In genomic region chr14:52083083-52083482, GRCm38 (mm10) we compare ENCODE assay signal across 31 mouse cellular contexts. TPM values are rescaled to one million over a fixed set of nuclear protein-coding genes. Genes with fewer than 3 reads are reported as not detected.
DNase-seq lines count a peak whose midpoint lies in the region; ATAC-seq and TF ChIP-seq lines count a peak whose summit lies in the region.
"Had no signal": no experiment of that assay in that cellular context is flagged by ENCODE, and none has a peak within 500 bp of the region (broad histone marks: within the 10 kb centered on the region; RNA-seq: fewer than 3 reads in every experiment).

No protein-coding gene starts in this region.

- no peaks in the 10 kb centered on the region for H3K27me3 ChIP-seq in MEL (ENCODE audit: control insufficient read depth in 1 of 2, insufficient read depth in 2 of 2, low read length in 2 of 2)
- H3K27me3 ChIP-seq in splenic B cell, adult 2 months (ENCODE audit: control insufficient read depth, insufficient read depth, low read length, poor library complexity, severe bottlenecking) = no peaks in the 10 kb centered on the region
- no peaks in the 10 kb centered on the region for H3K27me3 ChIP-seq in midbrain, embryonic 15.5 days (replicated peaks)
- H3K27me3 ChIP-seq: forebrain, embryonic 13.5 days; hindbrain, embryonic 12.5 days; hindbrain, embryonic 15.5 days had no signal

- DNase-seq in MEL (ENCODE audit: low read depth, low spot score) = no peak
- peak; percentile 31 for DNase-seq in splenic B cell, adult 2 months (ENCODE audit: low read depth, low spot score)
- DNase-seq in yolk sac, embryonic 10.5 days (ENCODE audit: low spot score) = no peak
- no peak for DNase-seq in natural killer cell, adult 2 months (ENCODE audit: low spot score in 2 of 2)
- DNase-seq: adrenal gland, adult 8-10 months; adrenal gland, postnatal 25 days; cerebellum, adult 11-12 months; cerebellum, adult 8-10 months; cerebellum, postnatal 10 days; cerebellum, postnatal 36 days; gastrocnemius, postnatal 10 days; gastrocnemius, postnatal 36 days; heart, adult 11 months had no signal

- no peak overlapping the region for H3K4me3 ChIP-seq in MEL (ENCODE audit: control insufficient read depth in 1 of 2, insufficient read depth in 1 of 2, low read depth in 2 of 2, low read length in 2 of 2)
- no peak overlapping the region for H3K4me3 ChIP-seq in midbrain, embryonic 15.5 days
- H3K4me3 ChIP-seq: forebrain, embryonic 10.5 days; forebrain, embryonic 13.5 days; hindbrain, embryonic 12.5 days; hindbrain, embryonic 15.5 days had no signal

- no peak for TF ChIP-seq POLR2A in MEL (IDR thresholded peaks at IDR 0.05; ENCODE audit: control insufficient read depth in 1 of 2, insufficient read depth in 1 of 2, low read depth in 1 of 2, low read length in 2 of 2, poor library complexity in 1 of 2)

- TF ChIP-seq EP300 in MEL (IDR thresholded peaks at IDR 0.05; ENCODE audit: low read depth in 1 of 2, low read length in 2 of 2) = no peak

- no peak overlapping the region for H3K9ac ChIP-seq in MEL (ENCODE audit: control insufficient read depth, low read depth, low read length, poor library complexity, severe bottlenecking)
- no peak overlapping the region for H3K9ac ChIP-seq in midbrain, embryonic 15.5 days
- H3K9ac ChIP-seq: forebrain, embryonic 13.5 days; hindbrain, embryonic 12.5 days; hindbrain, embryonic 15.5 days had no signal

- no peak for TF ChIP-seq RAD21 in MEL (IDR thresholded peaks at IDR 0.05; ENCODE audit: low read depth, low read length)

- peaks cover 6% of the 10 kb centered on the region; the same call in 1 of the 2 replicates for H3K79me2 ChIP-seq in MEL (ENCODE audit: control insufficient read depth, insufficient read depth, low read length, poor library complexity)

- TF ChIP-seq CTCF in MEL (IDR thresholded peaks at IDR 0.05 in 2 of 3, conservative IDR thresholded peaks at IDR 0.05 in 1 of 3; ENCODE audit: control insufficient read depth in 1 of 3, insufficient read depth in 1 of 3, low read depth in 2 of 3, low read length in 3 of 3, poor library complexity in 1 of 3, severe bottlenecking in 1 of 3) = no peak

- H3K36me3 ChIP-seq in MEL (ENCODE audit: control insufficient read depth in 1 of 2, insufficient read depth in 2 of 2, low read length in 2 of 2) = peaks cover 36 to 73% of the 10 kb centered on the region in 2 experiments
- peaks cover 10% of the 10 kb centered on the region; the same call in 1 of the 2 replicates for H3K36me3 ChIP-seq in splenic B cell, adult 2 months (ENCODE audit: control insufficient read depth, insufficient read depth, low read length, poor library complexity, severe bottlenecking)
- H3K36me3 ChIP-seq in midbrain, embryonic 15.5 days (replicated peaks) = peaks cover 33% of the 10 kb centered on the region

- H3K4me1 ChIP-seq in MEL (ENCODE audit: control insufficient read depth in 1 of 2, insufficient read depth in 2 of 2, low read length in 2 of 2) = peaks cover 0 to 4% of the 10 kb centered on the region in 2 experiments; a peak in 2 of 4 replicates
- H3K4me1 ChIP-seq in midbrain, embryonic 15.5 days = no peaks in the 10 kb centered on the region
- H3K4me1 ChIP-seq: forebrain, embryonic 10.5 days; forebrain, embryonic 13.5 days; hindbrain, embryonic 12.5 days; hindbrain, embryonic 15.5 days had no signal

- no peak overlapping the region for H3K27ac ChIP-seq in MEL (ENCODE audit: control insufficient read depth, low read depth, low read length)
- H3K27ac ChIP-seq in midbrain, embryonic 15.5 days = no peak overlapping the region
- H3K27ac ChIP-seq: forebrain, embryonic 10.5 days; forebrain, embryonic 13.5 days; hindbrain, embryonic 12.5 days; hindbrain, embryonic 15.5 days had no signal

- H3K4me2 ChIP-seq in midbrain, embryonic 15.5 days = no peak overlapping the region
- H3K4me2 ChIP-seq: forebrain, embryonic 13.5 days; heart, embryonic 11.5 days; hindbrain, embryonic 12.5 days; hindbrain, embryonic 15.5 days had no signal

- H3K9me3 ChIP-seq in MEL (replicated peaks; ENCODE audit: insufficient read depth, low read length) = no peaks in the 10 kb centered on the region
- no peaks in the 10 kb centered on the region for H3K9me3 ChIP-seq in midbrain, embryonic 15.5 days
- H3K9me3 ChIP-seq: forebrain, embryonic 10.5 days; forebrain, embryonic 13.5 days; G1E; hindbrain, embryonic 12.5 days; hindbrain, embryonic 15.5 days had no signal

- ATAC-seq in megakaryocyte, adult 5-6 weeks (ENCODE audit: poor library complexity, severe bottlenecking) = peak; percentile 52
- ATAC-seq in midbrain, embryonic 15.5 days (replicated peaks) = no peak
- ATAC-seq: forebrain, embryonic 13.5 days; forebrain, embryonic 16.5 days had no signal

TF ChIP-seq in MEL, 35 proteins besides CTCF, POLR2A, EP300 and RAD21:
- TF ChIP-seq ZNF384 (IDR thresholded peaks at IDR 0.05; ENCODE audit: low read depth, low read length) (peak; percentile 84), ETS1 (IDR thresholded peaks at IDR 0.05; ENCODE audit: low read depth, low read length) (no peak)
TF ChIP-seq in MEL: peak in this region for 1.

RNA-seq across cellular contexts. Expression of gene Hnrnpc, which starts 20.7 kb away (rescaled TPM):
- 272 and 346 TPM in 2 replicates for total RNA-seq in MEL (2012; rRNA removed)
- 1,000 to 10,000 TPM in 1 of 2 experiments, 100 to 1,000 TPM in 1; 626 to 3,096 TPM for polyA plus RNA-seq in MEL (2012; ENCODE audit: insufficient read depth in 1 of 2, insufficient read length in 2 of 2, low read depth in 1 of 2, low replicate concordance in 2 of 2, missing spikeins in 1 of 2)
- 221 and 239 TPM in 2 replicates for total RNA-seq in megakaryocyte, adult 5-6 weeks (2015)
- total RNA-seq in megakaryocyte, adult 5-6 weeks (2017) = 322 and 343 TPM in 2 replicates
- 480 and 482 TPM in 2 replicates for polyA plus RNA-seq in midbrain, embryonic 15.5 days (2015; fragmentation: Nextera tagmentation; extraction: Ambion mirVana)

RNA-seq across cellular contexts. Expression of gene Rpgrip1, which starts 27.4 kb away (rescaled TPM):
- total RNA-seq in MEL (2012; rRNA removed) = 3.7 and 4.8 TPM in 2 replicates
- 10 to 100 TPM in 1 of 2 experiments, not detected in 1; 36.0 TPM for polyA plus RNA-seq in MEL (2012; ENCODE audit: insufficient read depth in 1 of 2, insufficient read length in 2 of 2, low read depth in 1 of 2, low replicate concordance in 2 of 2, missing spikeins in 1 of 2)
- total RNA-seq in megakaryocyte, adult 5-6 weeks (2015) = 2.9 and 3.6 TPM in 2 replicates
- total RNA-seq in megakaryocyte, adult 5-6 weeks (2017) = 2.7 TPM in 2 replicates
- 51.3 and 53.3 TPM in 2 replicates for polyA plus RNA-seq in midbrain, embryonic 15.5 days (2015; fragmentation: Nextera tagmentation; extraction: Ambion mirVana)
- total RNA-seq: gastrocnemius, postnatal 36 days; heart, postnatal 25 days had no signal

RNA-seq across cellular contexts. Expression of gene Olfr221, which starts 40.8 kb away (rescaled TPM):
- total RNA-seq in MEL (2012; rRNA removed) = not detected in 2 replicates
- not detected for polyA plus RNA-seq in MEL (2012; ENCODE audit: insufficient read depth in 1 of 2, insufficient read length in 2 of 2, low read depth in 1 of 2, low replicate concordance in 2 of 2, missing spikeins in 1 of 2)
- not detected in 2 replicates for total RNA-seq in megakaryocyte, adult 5-6 weeks (2015)
- not detected in 2 replicates for total RNA-seq in megakaryocyte, adult 5-6 weeks (2017)
- polyA plus RNA-seq in midbrain, embryonic 15.5 days (2015; fragmentation: Nextera tagmentation; extraction: Ambion mirVana) = not detected in 2 replicates
- total RNA-seq: adrenal gland, adult 8-10 months; adrenal gland, postnatal 25 days; gastrocnemius, adult 18-20 months; gastrocnemius, postnatal 10 days; gastrocnemius, postnatal 36 days; heart, adult 8-10 months; heart, postnatal 25 days; hematopoietic stem cell, adult 5-6 weeks had no signal
- polyA plus RNA-seq: brain, embryonic 14.5 days; embryonic facial prominence, embryonic 11.5 days; embryonic facial prominence, embryonic 14.5 days; forebrain, embryonic 10.5 days; forebrain, embryonic 13.5 days; forebrain, embryonic 16.5 days; G1E; heart, embryonic 11.5 days; heart, embryonic 14.5 days; heart, postnatal 0 days; hindbrain, embryonic 12.5 days had no signal
